Mouse (Mus musculus) heart, embryonic 16.5 days (tissue): Measurements from ENCODE around the gene Pou4f1. TPM values are rescaled to one million over a fixed set of nuclear protein-coding genes. Genes with fewer than 3 reads are reported as not detected.

Experiments used
- polyA plus RNA-seq: library from polyadenylated mRNA; unstranded; fragments of >200 nt; fragmentation: Nextera tagmentation; extraction: Ambion mirVana; gene quantifications from 2 replicates; pipeline ENCODE4 v1.2.1, GENCODE M21; 2015

Gene Pou4f1
- polyA plus RNA-seq, 1 experiment from 2014 or later, result 0.28 TPM

Other genes with a start within 250 kb of the Pou4f1 start
- 11.7 and 13.1 TPM in 2 replicates for gene Rnf219, start 54.6 kb upstream of the Pou4f1 start, polyA plus RNA-seq